Mouse (Mus musculus) kidney, embryonic 15.5 days (tissue): Measurements from ENCODE around the gene Exoc7. TPM values are rescaled to one million over a fixed set of nuclear protein-coding genes. Genes with fewer than 3 reads are reported as not detected.

Source experiments
- ATAC-seq: fragments of 200-750 bp; cut with Nextera tagmentation; replicated peaks from 2 replicates; pipeline ENCODE4 v1.8.0; 2017; ENCODE audit warnings: moderate TSS enrichment; ENCODE audit not compliant: low FRiP score
- H3K27ac ChIP-seq: fragments of 300-500 bp; sonication (generic); 2 replicates; pipeline ENCODE4 v1.5.1; 2015; ENCODE audit warnings: mild to moderate bottlenecking, inconsistent platforms
- H3K27me3 ChIP-seq: fragments of 300-500 bp; sonication (generic); 2 replicates; pipeline ENCODE4 v1.6.1; 2015; ENCODE audit warnings: inconsistent platforms
- H3K36me3 ChIP-seq: fragments of 300-500 bp; sonication (generic); 2 replicates; pipeline ENCODE4 v1.6.1; 2015; ENCODE audit warnings: inconsistent platforms
- H3K4me1 ChIP-seq: fragments of 300-500 bp; sonication (generic); 2 replicates; pipeline ENCODE4 v1.6.1; 2015; ENCODE audit warnings: inconsistent platforms
- H3K4me2 ChIP-seq: fragments of 300-500 bp; sonication (generic); 2 replicates; pipeline ENCODE4 v1.6.1; 2015; ENCODE audit warnings: moderate library complexity, mild to moderate bottlenecking, inconsistent platforms
- H3K4me3 ChIP-seq: fragments of 300-500 bp; sonication (generic); replicated peaks from 2 replicates; pipeline ENCODE4 v1.5.1; 2015; ENCODE audit warnings: mild to moderate bottlenecking, inconsistent platforms
- H3K9ac ChIP-seq: fragments of 300-500 bp; sonication (generic); 2 replicates; pipeline ENCODE4 v1.6.1; 2015; ENCODE audit warnings: mild to moderate bottlenecking, inconsistent platforms
- H3K9me3 ChIP-seq: fragments of 300-500 bp; sonication (generic); replicated peaks from 2 replicates; pipeline ENCODE4 v1.6.1; 2016; ENCODE audit warnings: inconsistent platforms
- WGBS: fragments of 180-500 bp; shearing (Covaris S2); methylation state at CpG from one replicate; pipeline ENCODE4 v1.1.7; 2015; ENCODE audit warnings: mixed read lengths; 5-methylcytosine and 5-hydroxymethylcytosine counted together
- polyA plus RNA-seq: library from polyadenylated mRNA; unstranded; fragments of >200 nt; fragmentation: Nextera tagmentation; extraction: Ambion mirVana; gene quantifications from 2 replicates; pipeline ENCODE4 v1.2.1, GENCODE M21; 2015

Gene Exoc7
- polyA plus RNA-seq, 1 experiment from 2014 or later = 61.8 TPM

DNA sequence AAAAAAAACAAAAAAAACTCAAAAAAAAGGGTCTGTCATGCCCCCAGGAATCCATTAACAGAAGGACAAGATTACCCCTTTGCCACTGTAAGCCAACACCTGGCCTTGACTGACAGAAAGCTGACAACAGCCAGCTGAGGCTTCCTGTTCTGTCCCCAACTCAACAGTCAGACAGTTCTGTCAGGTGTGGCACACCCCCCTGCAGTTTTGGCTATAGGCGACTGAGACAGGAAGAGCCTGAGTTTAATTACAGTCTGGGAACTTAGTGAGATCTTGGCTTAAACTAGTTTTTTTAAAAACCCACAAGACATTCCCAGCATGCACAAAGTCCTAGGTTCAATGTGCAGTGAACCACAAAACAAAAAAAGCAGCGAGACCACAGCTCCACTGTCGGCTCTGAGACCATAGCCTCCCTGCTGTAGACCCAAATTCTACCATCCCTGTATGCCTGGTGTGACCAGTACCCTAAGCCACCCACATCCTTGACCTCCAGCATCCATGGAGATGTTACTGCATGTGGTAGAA is 53.9 kb downstream of the Exoc7 start:
- WGBS = 64% methylated on average over 3 of the region's 3 CpGs
- Histone ChIP-seq H3K9me3 (no peaks in the 10 kb centered on the region), H3K4me3 (no peak overlapping the region), H3K36me3 (peaks cover 98% of the 10 kb centered on the region), H3K4me1 (peaks cover 30% of the 10 kb centered on the region), H3K27me3 (no peaks in the 10 kb centered on the region), H3K9ac (no peak overlapping the region), H3K4me2 (no peak overlapping the region), H3K27ac (no peak overlapping the region)
- ATAC-seq = no peak

DNA sequence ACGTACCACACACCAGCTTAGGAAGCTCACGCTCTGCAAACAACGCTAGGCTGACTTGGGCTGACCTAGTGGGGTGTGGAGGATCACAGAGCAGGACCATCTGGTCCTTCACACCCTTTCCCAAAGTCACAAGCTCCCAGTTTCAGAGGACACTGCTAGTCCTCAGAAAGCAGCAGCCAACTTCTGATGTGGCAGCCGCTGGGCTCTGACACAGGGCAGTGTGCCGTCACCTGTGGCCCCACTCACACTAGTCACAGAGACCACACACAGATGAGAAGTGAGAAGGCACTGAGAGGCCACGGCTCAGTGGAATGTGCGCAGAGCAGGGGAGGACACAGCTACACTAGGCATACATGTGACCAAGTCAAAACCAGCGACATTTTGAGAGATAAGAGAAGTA is 56.1 kb downstream of the Exoc7 start:
- 74% methylated on average over 8 of the region's 8 CpGs for WGBS
- no peak overlapping the region for H3K27ac ChIP-seq
- no peak for ATAC-seq
- H3K4me1 ChIP-seq = peaks cover 17% of the 10 kb centered on the region
- H3K36me3 ChIP-seq = peaks cover 98% of the 10 kb centered on the region
- H3K27me3 ChIP-seq = no peaks in the 10 kb centered on the region
- H3K9me3 ChIP-seq = no peaks in the 10 kb centered on the region
- no peak overlapping the region for H3K4me3 ChIP-seq
- H3K4me2 ChIP-seq = no peak overlapping the region
- no peak overlapping the region for H3K9ac ChIP-seq

DNA sequence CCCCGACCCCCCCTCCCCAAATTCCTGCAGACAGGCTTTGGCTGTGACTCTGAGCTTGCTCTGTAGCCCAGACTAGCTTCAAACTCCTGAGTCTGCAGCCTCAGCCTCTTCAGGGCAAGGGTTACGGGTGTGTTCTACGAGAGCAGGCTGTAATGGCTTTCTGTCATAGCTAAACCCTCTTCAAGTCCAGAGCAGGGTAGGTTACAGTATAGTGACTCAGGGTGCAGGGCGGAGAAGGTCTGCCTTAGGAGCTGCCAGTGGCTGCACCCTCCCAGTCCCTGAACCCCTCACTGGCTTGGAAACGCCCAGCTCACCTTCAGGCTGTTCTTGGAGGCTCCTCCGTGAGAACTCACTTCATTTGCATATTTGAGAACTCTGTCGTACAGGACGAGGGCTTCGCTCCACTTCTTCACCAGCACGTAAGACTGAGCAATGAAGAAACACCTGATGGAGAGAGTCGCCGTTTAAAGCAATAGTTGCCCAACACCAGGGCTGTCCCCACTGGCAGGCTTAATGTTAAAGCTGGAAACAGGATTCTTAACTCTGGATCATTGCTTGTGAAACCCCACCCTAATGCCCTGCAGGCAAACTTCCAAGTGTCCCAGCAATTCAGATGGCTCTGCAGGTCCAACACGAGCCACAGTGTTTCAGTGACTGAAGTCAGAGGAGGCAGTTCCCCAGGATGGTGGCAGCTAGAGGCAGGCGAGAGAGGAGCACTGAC is 59.4 kb downstream of the Exoc7 start:
- 0 out of 2 replicates have a peak overlapping the region, but pooled peaks have one; percentile 23 for H3K27ac ChIP-seq
- peaks cover 94% of the 10 kb centered on the region for H3K36me3 ChIP-seq
- no peak overlapping the region for H3K4me3 ChIP-seq
- WGBS = 73% methylated on average over 14 of the region's 14 CpGs
- no peak for ATAC-seq
- H3K4me1 ChIP-seq = peaks cover 5% of the 10 kb centered on the region
- no peak overlapping the region for H3K9ac ChIP-seq
- no peaks in the 10 kb centered on the region for H3K9me3 ChIP-seq
- no peak overlapping the region for H3K4me2 ChIP-seq
- H3K27me3 ChIP-seq = no peaks in the 10 kb centered on the region

DNA sequence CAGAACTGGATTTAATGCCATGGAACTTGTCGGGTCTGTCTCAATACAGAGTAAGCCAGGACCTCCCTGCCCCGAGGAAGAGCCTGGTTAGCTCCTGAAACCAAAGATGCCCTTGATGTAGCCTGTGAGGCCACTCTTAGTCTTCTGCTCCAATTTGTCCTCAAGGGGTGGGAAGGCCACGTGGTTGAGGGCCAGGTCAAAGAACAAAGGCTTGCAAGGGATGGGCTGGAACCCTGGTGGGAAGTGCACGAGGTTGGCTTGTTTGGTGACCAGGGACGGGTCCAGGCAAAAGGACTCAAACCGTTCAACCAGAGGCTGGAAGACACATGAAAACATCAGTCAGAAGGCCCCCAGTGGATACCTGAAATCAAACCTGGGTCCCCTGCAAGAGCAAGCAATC is 61.4 kb downstream of the Exoc7 start:
- Histone ChIP-seq H3K9ac (no peak overlapping the region), H3K27ac (no peak overlapping the region), H3K9me3 (no peaks in the 10 kb centered on the region), H3K4me3 (no peak overlapping the region), H3K27me3 (no peaks in the 10 kb centered on the region), H3K4me2 (no peak overlapping the region), H3K4me1 (peaks cover 20% of the 10 kb centered on the region), H3K36me3 (peaks cover 74% of the 10 kb centered on the region)
- ATAC-seq = no peak
- WGBS = 65% methylated on average over 6 of the region's 6 CpGs

DNA sequence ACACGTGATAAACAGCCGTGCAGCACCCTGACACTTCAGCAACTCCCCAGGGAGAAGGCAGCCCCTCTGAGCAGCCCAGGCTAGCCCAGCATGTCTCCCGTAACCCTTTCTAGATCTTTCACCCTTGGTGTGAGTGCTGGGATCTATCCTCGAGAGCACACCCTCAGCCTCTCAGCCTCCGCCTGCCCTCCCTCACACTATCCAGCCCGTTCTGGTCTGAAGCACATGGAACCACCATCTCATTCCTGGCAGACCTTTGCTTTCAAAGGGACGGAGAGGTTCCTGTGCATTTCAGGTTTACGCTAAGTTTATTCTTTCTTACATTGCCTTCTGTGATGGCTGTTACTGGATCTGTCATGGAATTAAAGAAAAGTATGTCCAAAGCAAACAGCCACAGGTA is 62.5 kb downstream of the Exoc7 start:
- peaks cover 25% of the 10 kb centered on the region for H3K4me1 ChIP-seq
- no peak overlapping the region for H3K4me3 ChIP-seq
- H3K4me2 ChIP-seq = no peak overlapping the region
- ATAC-seq = no peak
- H3K27me3 ChIP-seq = no peaks in the 10 kb centered on the region
- H3K36me3 ChIP-seq = peaks cover 63% of the 10 kb centered on the region
- WGBS = 71% methylated on average over 8 of the region's 8 CpGs
- H3K9ac ChIP-seq = no peak overlapping the region
- H3K27ac ChIP-seq = no peak overlapping the region
- no peaks in the 10 kb centered on the region for H3K9me3 ChIP-seq

DNA sequence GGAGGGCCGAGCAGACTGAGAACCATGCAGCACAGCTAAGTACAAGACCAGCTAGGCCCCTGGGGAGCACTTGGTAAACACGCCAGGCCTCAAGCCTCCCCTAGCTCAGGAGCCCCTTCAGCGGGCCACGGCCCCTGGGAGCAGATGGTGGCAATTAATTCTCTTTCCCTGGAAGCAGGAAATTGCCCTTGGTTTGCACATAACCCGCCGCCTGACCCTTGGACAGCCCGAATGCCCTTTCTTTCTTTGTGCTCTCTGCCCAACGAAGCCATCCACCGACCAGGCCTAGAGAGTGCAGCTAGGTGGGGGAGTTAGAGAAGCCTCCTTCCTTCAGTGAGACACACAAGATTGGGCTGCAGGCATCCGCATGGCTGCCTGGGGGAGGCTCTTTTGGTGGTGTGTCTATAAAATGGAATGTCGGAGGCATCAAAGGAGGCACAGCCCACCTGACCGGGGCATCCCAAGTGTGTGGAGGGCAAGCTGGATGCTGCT is 65.2 kb downstream of the Exoc7 start:
- Histone ChIP-seq H3K4me1 (peaks cover 43% of the 10 kb centered on the region), H3K36me3 (peaks cover 35% of the 10 kb centered on the region), H3K27me3 (peaks cover 20% of the 10 kb centered on the region), H3K9ac (no peak overlapping the region), H3K4me3 (no peak overlapping the region), H3K9me3 (no peaks in the 10 kb centered on the region), H3K27ac (peak overlapping the region; percentile 91), H3K4me2 (no peak overlapping the region)
- 13% methylated on average over 12 of the region's 12 CpGs for WGBS
- ATAC-seq = peak; percentile 66

DNA sequence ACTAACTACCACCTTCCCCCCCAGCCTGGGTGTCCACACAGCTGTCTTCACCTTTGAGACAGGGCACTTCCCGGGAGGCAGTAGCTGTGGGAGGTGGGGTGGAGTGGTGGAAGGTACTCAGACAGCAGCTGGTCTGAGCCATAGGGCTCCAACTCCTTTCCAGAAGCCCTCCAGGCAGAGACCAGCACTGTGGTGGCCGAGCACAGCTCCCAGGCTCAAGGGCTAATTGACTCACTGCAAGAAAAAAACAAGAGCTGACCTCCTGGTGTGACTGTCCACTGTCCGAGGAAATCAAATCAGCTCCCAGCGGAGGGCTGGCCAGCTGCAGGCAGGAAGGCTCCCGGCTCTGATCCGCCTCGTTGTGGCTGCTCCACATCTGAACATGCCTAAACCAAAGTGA is 67.2 kb downstream of the Exoc7 start:
- Histone ChIP-seq H3K27ac (peak overlapping the region; percentile 55), H3K4me1 (peaks cover 43% of the 10 kb centered on the region), H3K9me3 (no peaks in the 10 kb centered on the region), H3K4me3 (no peak overlapping the region), H3K4me2 (no peak overlapping the region), H3K27me3 (peaks cover 25% of the 10 kb centered on the region), H3K9ac (no peak overlapping the region), H3K36me3 (peaks cover 16% of the 10 kb centered on the region)
- no peak for ATAC-seq
- WGBS = 18% methylated on average over 7 of the region's 7 CpGs

Other genes starting within 250 kb of the Exoc7 start
- gene Unc13d, start 229.3 kb downstream of the Exoc7 start, polyA plus RNA-seq = 1.3 and 1.5 TPM in 2 replicates
- 82.1 and 101 TPM in 2 replicates for gene Wbp2, start 220.2 kb downstream of the Exoc7 start, polyA plus RNA-seq
- 21.4 and 24.6 TPM in 2 replicates for gene Trim47, start 180.0 kb downstream of the Exoc7 start, polyA plus RNA-seq
- 4.5 and 5.4 TPM in 2 replicates for gene Trim65, start 176.1 kb downstream of the Exoc7 start, polyA plus RNA-seq
- 102 and 112 TPM in 2 replicates for gene Mrpl38, start 168.4 kb downstream of the Exoc7 start, polyA plus RNA-seq
- gene Fbf1, start 139.1 kb downstream of the Exoc7 start, polyA plus RNA-seq = 37.4 and 41.4 TPM in 2 replicates
- gene Ten1, start 108.4 kb downstream of the Exoc7 start, polyA plus RNA-seq = 75.6 and 79.4 TPM in 2 replicates
- 32.6 and 35.9 TPM in 2 replicates for gene Acox1, start 108.2 kb downstream of the Exoc7 start, polyA plus RNA-seq
- 2.8 and 2.9 TPM in 2 replicates for gene Evpl, start 69.2 kb downstream of the Exoc7 start, polyA plus RNA-seq
- gene Srp68, start 33.0 kb downstream of the Exoc7 start, polyA plus RNA-seq = 91.3 and 96.5 TPM in 2 replicates
- gene Galr2, start 26.3 kb downstream of the Exoc7 start, polyA plus RNA-seq = 0.22 and 0.32 TPM in 2 replicates
- gene Foxj1, start 28.2 kb upstream of the Exoc7 start, polyA plus RNA-seq = 2.9 TPM in 2 replicates
- 12.4 and 12.5 TPM in 2 replicates for gene Rnf157, start 105.8 kb upstream of the Exoc7 start, polyA plus RNA-seq
- 45.7 and 58.1 TPM in 2 replicates for gene Ubald2, start 126.9 kb upstream of the Exoc7 start, polyA plus RNA-seq
- 0.14 and 0.30 TPM in 2 replicates for gene Qrich2, start 159.0 kb upstream of the Exoc7 start, polyA plus RNA-seq
- gene Prpsap1, start 187.0 kb upstream of the Exoc7 start, polyA plus RNA-seq = 196 and 208 TPM in 2 replicates
- gene Sphk1, start 223.7 kb upstream of the Exoc7 start, polyA plus RNA-seq = 4.1 and 6.3 TPM in 2 replicates